Mouse (Mus musculus): Measurements from ENCODE around the gene Wdhd1. TPM values are rescaled to one million over a fixed set of nuclear protein-coding genes. Genes with fewer than 3 reads are reported as not detected.

Wdhd1 gene
- polyA plus RNA-seq, 1 experiment from 2014 or later, result 29.5 TPM

- H3K9me3 ChIP-seq (replicated peaks; ENCODE audit: control insufficient read depth, low read length), result no peaks in the 10 kb centered on the region
- ATAC-seq (ENCODE audit: low read depth), result no peak
- no peak overlapping the region for H3K27ac ChIP-seq (ENCODE audit: low read length)
- H3K4me2 ChIP-seq (ENCODE audit: low read depth, low read length), result no peak overlapping the region
- peaks cover 73% of the 10 kb centered on the region for H3K36me3 ChIP-seq (ENCODE audit: control insufficient read depth, insufficient read depth)
- no peak overlapping the region for H3K9ac ChIP-seq (ENCODE audit: low read depth, low read length)
- H3K4me3 ChIP-seq (ENCODE audit: low read depth, low read length), result no peak overlapping the region
- no peaks in the 10 kb centered on the region for H3K27me3 ChIP-seq (ENCODE audit: control insufficient read depth, insufficient read depth, low read depth, low read length)
- 92% methylated on average over 2 of the region's 2 CpGs for WGBS (ENCODE audit: insufficient replicate concordance)
- peaks cover 5% of the 10 kb centered on the region for H3K4me1 ChIP-seq (ENCODE audit: control insufficient read depth, low read depth, low read length)
These were observed 7.0 kb downstream of the Wdhd1 start for GRCm38 (mm10) chr14:47269706-47270105.

- no peak overlapping the region for H3K27ac ChIP-seq (ENCODE audit: low read length)
- H3K27me3 ChIP-seq (ENCODE audit: control insufficient read depth, insufficient read depth, low read depth, low read length), result no peaks in the 10 kb centered on the region
- H3K36me3 ChIP-seq (ENCODE audit: control insufficient read depth, insufficient read depth), result peaks cover 70% of the 10 kb centered on the region
- H3K9me3 ChIP-seq (replicated peaks; ENCODE audit: control insufficient read depth, low read length), result no peaks in the 10 kb centered on the region
- H3K9ac ChIP-seq (ENCODE audit: low read depth, low read length), result no peak overlapping the region
- no peak overlapping the region for H3K4me2 ChIP-seq (ENCODE audit: low read depth, low read length)
- no peak overlapping the region for H3K4me3 ChIP-seq (ENCODE audit: low read depth, low read length)
- H3K4me1 ChIP-seq (ENCODE audit: control insufficient read depth, low read depth, low read length), result no peaks in the 10 kb centered on the region
- WGBS (ENCODE audit: insufficient replicate concordance), result 92% methylated on average over 4 of the region's 4 CpGs
- no peak for ATAC-seq (ENCODE audit: low read depth)
These were observed 7.6 kb downstream of the Wdhd1 start for GRCm38 (mm10) chr14:47269056-47269455.

- peaks cover 58% of the 10 kb centered on the region for H3K36me3 ChIP-seq (ENCODE audit: control insufficient read depth, insufficient read depth)
These were observed 10.8 kb downstream of the Wdhd1 start for GRCm38 (mm10) chr14:47265829-47266228.

DNA sequence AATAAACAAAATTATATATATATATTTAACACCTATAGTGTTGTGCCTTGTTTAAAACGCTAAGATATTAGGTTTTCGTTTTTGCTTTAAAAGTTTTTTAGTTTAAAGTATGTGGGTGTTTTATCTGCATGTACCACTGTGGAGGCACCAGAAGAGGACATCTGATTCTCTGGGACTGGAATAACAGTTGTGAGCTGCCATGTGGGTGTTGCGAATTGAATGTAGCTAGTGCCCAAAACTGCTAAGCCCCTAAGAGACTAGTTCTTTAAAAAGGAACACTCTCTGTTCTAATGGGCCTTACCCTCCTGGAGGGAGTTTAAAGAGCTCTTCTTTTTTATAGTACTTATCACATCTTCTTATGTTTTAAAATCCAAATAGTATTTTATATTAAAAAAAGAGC is 11.8 kb downstream of the Wdhd1 start:
- no peaks in the 10 kb centered on the region for H3K9me3 ChIP-seq (replicated peaks; ENCODE audit: control insufficient read depth, low read length)
- no peaks in the 10 kb centered on the region for H3K4me1 ChIP-seq (ENCODE audit: control insufficient read depth, low read depth, low read length)
- WGBS (ENCODE audit: insufficient replicate concordance), result 89% methylated on average over 3 of the region's 3 CpGs
- no peak overlapping the region for H3K27ac ChIP-seq (ENCODE audit: low read length)
- no peak overlapping the region for H3K4me2 ChIP-seq (ENCODE audit: low read depth, low read length)
- H3K9ac ChIP-seq (ENCODE audit: low read depth, low read length), result no peak overlapping the region
- ATAC-seq (ENCODE audit: low read depth), result no peak
- no peaks in the 10 kb centered on the region for H3K27me3 ChIP-seq (ENCODE audit: control insufficient read depth, insufficient read depth, low read depth, low read length)
- no peak overlapping the region for H3K4me3 ChIP-seq (ENCODE audit: low read depth, low read length)
- peaks cover 56% of the 10 kb centered on the region for H3K36me3 ChIP-seq (ENCODE audit: control insufficient read depth, insufficient read depth)

More at GRCm38 (mm10) chr14:47265829-47266228, 10.8 kb downstream of the Wdhd1 start:
- Histone ChIP-seq H3K4me3 (ENCODE audit: low read depth, low read length) (no peak overlapping the region), H3K27me3 (ENCODE audit: control insufficient read depth, insufficient read depth, low read depth, low read length) (no peaks in the 10 kb centered on the region), H3K9me3 (replicated peaks; ENCODE audit: control insufficient read depth, low read length) (no peaks in the 10 kb centered on the region), H3K4me1 (ENCODE audit: control insufficient read depth, low read depth, low read length) (no peaks in the 10 kb centered on the region), H3K27ac (ENCODE audit: low read length) (no peak overlapping the region), H3K9ac (ENCODE audit: low read depth, low read length) (no peak overlapping the region), H3K4me2 (ENCODE audit: low read depth, low read length) (no peak overlapping the region)
- no peak for ATAC-seq (ENCODE audit: low read depth)
- 87% methylated on average over 8 of the region's 8 CpGs for WGBS (ENCODE audit: insufficient replicate concordance)

- Histone ChIP-seq H3K36me3 (ENCODE audit: control insufficient read depth, insufficient read depth) (peaks cover 46% of the 10 kb centered on the region), H3K4me2 (ENCODE audit: low read depth, low read length) (no peak overlapping the region), H3K4me1 (ENCODE audit: control insufficient read depth, low read depth, low read length) (no peaks in the 10 kb centered on the region), H3K4me3 (ENCODE audit: low read depth, low read length) (no peak overlapping the region), H3K9ac (ENCODE audit: low read depth, low read length) (no peak overlapping the region), H3K27ac (ENCODE audit: low read length) (no peak overlapping the region), H3K27me3 (ENCODE audit: control insufficient read depth, insufficient read depth, low read depth, low read length) (no peaks in the 10 kb centered on the region), H3K9me3 (replicated peaks; ENCODE audit: control insufficient read depth, low read length) (no peaks in the 10 kb centered on the region)
- no peak for ATAC-seq (ENCODE audit: low read depth)
- WGBS (ENCODE audit: insufficient replicate concordance), result 84% methylated on average over 6 of the region's 6 CpGs
These were observed 26.8 kb downstream of the Wdhd1 start for GRCm38 (mm10) chr14:47249839-47250238.

GRCm38 (mm10) chr14:47242753-47243152 is 33.9 kb downstream of the Wdhd1 start:
- no peak for ATAC-seq (ENCODE audit: low read depth)
- H3K4me1 ChIP-seq (ENCODE audit: control insufficient read depth, low read depth, low read length), result peaks cover 27% of the 10 kb centered on the region
- H3K27ac ChIP-seq (ENCODE audit: low read length), result no peak overlapping the region
- H3K9ac ChIP-seq (ENCODE audit: low read depth, low read length), result no peak overlapping the region
- H3K4me3 ChIP-seq (ENCODE audit: low read depth, low read length), result no peak overlapping the region
- no peaks in the 10 kb centered on the region for H3K9me3 ChIP-seq (replicated peaks; ENCODE audit: control insufficient read depth, low read length)
- no peak overlapping the region for H3K4me2 ChIP-seq (ENCODE audit: low read depth, low read length)
- H3K27me3 ChIP-seq (ENCODE audit: control insufficient read depth, insufficient read depth, low read depth, low read length), result no peaks in the 10 kb centered on the region
- WGBS (ENCODE audit: insufficient replicate concordance), result 79% methylated on average over 4 of the region's 4 CpGs
- H3K36me3 ChIP-seq (ENCODE audit: control insufficient read depth, insufficient read depth), result peaks cover 46% of the 10 kb centered on the region

DNA sequence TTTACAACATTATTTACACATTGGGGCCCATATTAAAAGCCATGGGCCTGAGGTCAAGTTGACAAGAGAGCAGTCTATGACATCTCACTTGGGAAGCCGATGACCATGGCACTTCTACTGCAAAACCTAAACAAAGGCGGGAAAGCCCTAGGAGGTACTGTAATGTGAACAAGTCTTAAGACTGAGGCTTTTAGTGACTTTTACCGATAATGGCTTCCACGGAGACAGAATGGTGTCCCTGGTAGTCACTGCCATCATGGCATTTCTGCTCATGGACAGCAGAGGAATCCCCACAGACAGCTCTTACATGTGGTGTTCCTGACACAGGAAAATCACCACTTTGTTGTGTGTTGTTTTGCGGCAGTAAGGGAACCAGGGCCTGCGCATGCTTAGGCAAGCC is 35.6 kb downstream of the Wdhd1 start:
- Histone ChIP-seq H3K9me3 (replicated peaks; ENCODE audit: control insufficient read depth, low read length) (0 out of 2 replicates have a peak, but pooled peaks cover 3% of the 10 kb centered on the region), H3K9ac (ENCODE audit: low read depth, low read length) (peak overlapping the region; percentile 14; the same call in 1 of the 2 replicates), H3K4me2 (ENCODE audit: low read depth, low read length) (peak overlapping the region; percentile 42; the same call in 1 of the 2 replicates), H3K36me3 (ENCODE audit: control insufficient read depth, insufficient read depth) (peaks cover 31% of the 10 kb centered on the region), H3K4me3 (ENCODE audit: low read depth, low read length) (no peak overlapping the region), H3K27me3 (ENCODE audit: control insufficient read depth, insufficient read depth, low read depth, low read length) (no peaks in the 10 kb centered on the region), H3K27ac (ENCODE audit: low read length) (peak overlapping the region; percentile 90), H3K4me1 (ENCODE audit: control insufficient read depth, low read depth, low read length) (peaks cover 27% of the 10 kb centered on the region)
- no peak for ATAC-seq (ENCODE audit: low read depth)
- 73% methylated on average over 6 of the region's 6 CpGs for WGBS (ENCODE audit: insufficient replicate concordance)

DNA sequence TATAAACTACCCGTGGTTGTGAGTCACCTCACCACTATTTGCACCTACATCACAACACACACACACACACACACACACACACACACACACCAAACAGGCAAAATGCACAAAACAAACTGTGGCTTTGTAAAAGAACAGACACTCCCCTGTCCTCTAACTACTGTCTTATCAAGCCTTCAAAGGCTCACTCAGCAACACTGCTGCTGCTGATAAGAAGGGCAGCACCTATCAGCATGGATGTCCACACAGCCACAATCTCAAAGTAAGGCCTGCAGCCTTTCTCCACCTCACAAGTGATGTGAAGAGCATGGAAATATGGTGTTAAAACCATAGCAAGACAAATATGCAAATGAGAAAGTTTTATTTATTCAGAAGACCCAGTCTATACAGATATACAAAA is 36.1 kb downstream of the Wdhd1 start:
- peak overlapping the region; percentile 42 for H3K4me2 ChIP-seq (ENCODE audit: low read depth, low read length)
- ATAC-seq (ENCODE audit: low read depth), result peak; percentile 100
- H3K36me3 ChIP-seq (ENCODE audit: control insufficient read depth, insufficient read depth), result peaks cover 27% of the 10 kb centered on the region
- peaks cover 27% of the 10 kb centered on the region for H3K4me1 ChIP-seq (ENCODE audit: control insufficient read depth, low read depth, low read length)
- WGBS (ENCODE audit: insufficient replicate concordance), result 26% methylated on average over 1 of the region's 1 CpGs
- no peak overlapping the region for H3K4me3 ChIP-seq (ENCODE audit: low read depth, low read length)
- H3K27ac ChIP-seq (ENCODE audit: low read length), result peak overlapping the region; percentile 90
- no peaks in the 10 kb centered on the region for H3K27me3 ChIP-seq (ENCODE audit: control insufficient read depth, insufficient read depth, low read depth, low read length)
- H3K9ac ChIP-seq (ENCODE audit: low read depth, low read length), result no peak overlapping the region; the same call in none of the 2 replicates
- H3K9me3 ChIP-seq (replicated peaks; ENCODE audit: control insufficient read depth, low read length), result peaks cover 3% of the 10 kb centered on the region; the same call in 1 of the 2 replicates

DNA sequence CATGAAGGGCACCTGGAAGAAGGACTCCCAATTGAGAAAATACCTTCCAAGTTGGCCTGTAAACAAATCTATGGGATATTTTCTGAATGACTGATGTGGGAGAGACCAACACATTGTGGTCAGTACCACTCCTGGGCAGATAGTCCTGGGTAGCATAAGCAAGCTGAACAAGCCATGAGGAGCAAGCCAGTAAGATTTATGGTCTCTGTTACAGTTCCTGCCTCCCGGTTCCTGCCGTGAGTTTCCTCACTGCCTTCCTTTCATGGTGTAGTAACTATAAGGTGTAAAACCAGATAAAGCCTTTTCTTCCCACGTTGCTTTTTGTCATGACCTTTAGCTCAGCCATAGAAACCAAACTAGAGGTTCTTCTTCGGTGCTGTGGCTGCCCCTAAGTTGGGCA is 39.4 kb downstream of the Wdhd1 start:
- Histone ChIP-seq H3K4me2 (ENCODE audit: low read depth, low read length) (no peak overlapping the region), H3K4me1 (ENCODE audit: control insufficient read depth, low read depth, low read length) (peaks cover 41% of the 10 kb centered on the region), H3K9ac (ENCODE audit: low read depth, low read length) (no peak overlapping the region), H3K27me3 (ENCODE audit: control insufficient read depth, insufficient read depth, low read depth, low read length) (no peaks in the 10 kb centered on the region), H3K4me3 (ENCODE audit: low read depth, low read length) (no peak overlapping the region), H3K27ac (ENCODE audit: low read length) (no peak overlapping the region), H3K9me3 (replicated peaks; ENCODE audit: control insufficient read depth, low read length) (peaks cover 3% of the 10 kb centered on the region; the same call in 1 of the 2 replicates), H3K36me3 (ENCODE audit: control insufficient read depth, insufficient read depth) (peaks cover 6% of the 10 kb centered on the region)
- ATAC-seq (ENCODE audit: low read depth), result no peak
- 71% methylated on average over 4 of the region's 4 CpGs for WGBS (ENCODE audit: insufficient replicate concordance)
